Mouse (Mus musculus) frontal cortex, postnatal 36 days (tissue): ENCODE measurements around the gene Pik3r2.

Experiments used
- DNase-seq, 2 experiments: peaks; one replicate each; pipeline ENCODE4 v3.0.0; 2022; ENCODE audit warnings: low spot score in 2 of 2

Pik3r2 gene

GRCm38 (mm10) chr8:70741661-70742060 is 34.9 kb downstream of the Pik3r2 start:
- no peak for DNase-seq

GRCm38 (mm10) chr8:70738211-70738610 is 38.3 kb downstream of the Pik3r2 start:
- no peak for DNase-seq

GRCm38 (mm10) chr8:70737705-70738104 is 38.8 kb downstream of the Pik3r2 start:
- DNase-seq = no peak

- DNase-seq = no peak
Measured at GRCm38 (mm10) chr8:70730956-70731355, 45.6 kb downstream of the Pik3r2 start.

GRCm38 (mm10) chr8:70729808-70730475 is 46.6 kb downstream of the Pik3r2 start:
- no peak for DNase-seq

- no peak for DNase-seq
Measured at GRCm38 (mm10) chr8:70726721-70727120, 49.8 kb downstream of the Pik3r2 start.

- DNase-seq = no peak
Measured at GRCm38 (mm10) chr8:70725792-70726447, 50.6 kb downstream of the Pik3r2 start.

GRCm38 (mm10) chr8:70724216-70724615 is 52.3 kb downstream of the Pik3r2 start:
- no peak for DNase-seq

- no peak for DNase-seq
Measured at GRCm38 (mm10) chr8:70723486-70724210, 52.9 kb downstream of the Pik3r2 start, which contains the start of gene Pde4c. Gene Pde4c, plus strand, starts transcription at chr8:70723720.

- no peak for DNase-seq
Measured at GRCm38 (mm10) chr8:70721601-70722000, 54.9 kb downstream of the Pik3r2 start.

GRCm38 (mm10) chr8:70720739-70721138 is 55.8 kb downstream of the Pik3r2 start:
- peak; percentile 83 to 89 for DNase-seq

- no peak for DNase-seq
Measured at GRCm38 (mm10) chr8:70719796-70720270, 56.7 kb downstream of the Pik3r2 start.

GRCm38 (mm10) chr8:70718297-70718696 is 58.2 kb downstream of the Pik3r2 start, which contains the start of gene Gm3336:
Gene Gm3336, plus strand, starts transcription at chr8:70718543.
- peak; percentile 57 to 66 for DNase-seq
